Mouse (Mus musculus) mesoderm, embryonic 11.5 days (tissue): ENCODE measurements at regions not wholly inside any gene's neighbourhood (a gene's known extent, or its start where the extent isn't known, plus 50 kb on each side); places are given as distances from the start of the nearest gene placed in this dataset.

Experiments used
- DNase-seq: peaks from one replicate; pipeline ENCODE4 v3.0.0-alpha.2; 2012; ENCODE audit warnings: low read depth, low spot score

- DNase-seq: no peak
Measured at GRCm38 (mm10) chr1:41244627-41245026, 439.2 kb downstream of the Tmem182 start.

GRCm38 (mm10) chr1:41264214-41264613 is 458.8 kb downstream of the Tmem182 start:
- DNase-seq: peak; percentile 59

- no peak for DNase-seq
Measured at GRCm38 (mm10) chr1:41271111-41271730, 465.8 kb downstream of the Tmem182 start.

- DNase-seq: no peak
Measured at GRCm38 (mm10) chr1:41274573-41275270, 469.3 kb downstream of the Tmem182 start.

- no peak for DNase-seq
Measured at GRCm38 (mm10) chr1:41275271-41275624, 469.8 kb downstream of the Tmem182 start.

- DNase-seq: no peak
Measured at GRCm38 (mm10) chr1:41275642-41276041, 470.2 kb downstream of the Tmem182 start.

GRCm38 (mm10) chr1:41276303-41276702 is 470.9 kb downstream of the Tmem182 start:
- no peak for DNase-seq

GRCm38 (mm10) chr1:41285221-41285620 is 479.8 kb downstream of the Tmem182 start:
- DNase-seq: no peak

GRCm38 (mm10) chr1:41286221-41286620 is 480.8 kb downstream of the Tmem182 start:
- DNase-seq: no peak

- DNase-seq: no peak
Measured at GRCm38 (mm10) chr1:41326861-41327480, 521.6 kb downstream of the Tmem182 start.

- DNase-seq: no peak
Measured at GRCm38 (mm10) chr1:41349798-41350758, 544.7 kb downstream of the Tmem182 start.

GRCm38 (mm10) chr1:41359061-41359460 is 553.7 kb downstream of the Tmem182 start:
- peak; percentile 43 for DNase-seq

- no peak for DNase-seq
Measured at GRCm38 (mm10) chr1:41361512-41361911, 556.1 kb downstream of the Tmem182 start.

- no peak for DNase-seq
Measured at GRCm38 (mm10) chr1:41380013-41380412, 574.6 kb downstream of the Tmem182 start.

- DNase-seq: no peak
Measured at GRCm38 (mm10) chr1:41381487-41381886, 576.1 kb downstream of the Tmem182 start.

- DNase-seq: no peak
Measured at GRCm38 (mm10) chr1:41384731-41385130, 579.3 kb downstream of the Tmem182 start.

GRCm38 (mm10) chr1:41386435-41386834 is 581.0 kb downstream of the Tmem182 start:
- DNase-seq: no peak

GRCm38 (mm10) chr1:41390102-41390884 is 584.9 kb downstream of the Tmem182 start:
- DNase-seq: peak; percentile 93

- peak; percentile 6 for DNase-seq
Measured at GRCm38 (mm10) chr1:41391071-41391470, 585.7 kb downstream of the Tmem182 start.

GRCm38 (mm10) chr1:41393287-41393686 is 587.9 kb downstream of the Tmem182 start:
- no peak for DNase-seq

- DNase-seq: no peak
Measured at GRCm38 (mm10) chr1:41395081-41395480, 589.7 kb downstream of the Tmem182 start.
